ENCODE assay signal across 8 mouse cellular contexts in the genomic region with DNA sequence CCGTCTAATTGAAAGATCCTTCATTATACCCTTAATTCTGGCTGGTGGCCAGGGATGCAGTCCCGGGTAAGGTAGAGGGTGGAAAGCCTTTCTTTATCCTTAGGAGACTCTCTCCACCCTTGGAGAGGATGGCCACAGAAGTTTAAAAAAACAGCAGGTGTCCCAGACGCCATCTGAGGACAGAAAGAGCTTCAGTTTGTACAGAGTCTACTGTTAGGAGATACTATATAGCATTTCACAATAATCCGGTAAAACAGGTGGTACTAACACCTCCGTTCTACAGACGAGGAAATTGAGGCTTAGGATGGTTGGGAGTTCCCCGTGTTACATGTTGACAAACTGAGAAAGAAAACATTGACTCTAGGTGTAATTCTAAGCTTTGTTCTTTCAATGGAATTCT. TPM values are rescaled to one million over a fixed set of nuclear protein-coding genes. Genes with fewer than 3 reads are reported as not detected.
A peak's percentile ranks its signal among the peaks of the same experiment; 100 is the strongest.
DNase-seq lines count a peak whose midpoint lies in the region; ATAC-seq and TF ChIP-seq lines count a peak whose summit lies in the region.

No protein-coding gene starts in this region.

- H3K4me3 ChIP-seq in heart, embryonic 11.5 days (ENCODE audit: low read depth, low read length), result peak overlapping the region; percentile 94
- peak overlapping the region; percentile 63 to 71 for H3K4me3 ChIP-seq in MEL (ENCODE audit: control insufficient read depth in 1 of 2, insufficient read depth in 1 of 2, low read depth in 2 of 2, low read length in 2 of 2)
- H3K4me3 ChIP-seq in forebrain, embryonic 12.5 days (replicated peaks), result peak overlapping the region; percentile 84
- H3K4me3 ChIP-seq in limb, embryonic 15.5 days, result peak overlapping the region; percentile 92
- H3K4me3 ChIP-seq in stomach, postnatal 0 days (ENCODE audit: low read depth, low read length), result peak overlapping the region; percentile 91; the same call in 1 of the 2 replicates

- no peak for ATAC-seq in heart, embryonic 11.5 days (replicated peaks; ENCODE audit: insufficient number of reproducible peaks, low FRiP score, low TSS enrichment)
- ATAC-seq in forebrain, embryonic 12.5 days (ENCODE audit: low FRiP score), result peak; percentile 18
- ATAC-seq in limb, embryonic 15.5 days (ENCODE audit: insufficient number of reproducible peaks, low FRiP score, low TSS enrichment, low read depth), result no peak
- ATAC-seq in stomach, postnatal 0 days (ENCODE audit: low FRiP score, low TSS enrichment), result 0 out of 2 replicates have a peak, but pooled peaks have one; percentile 4

- intact Hi-C loops in heart, postnatal 36 days (cut with DNase I), result loop anchor here (2.0 to 5.0 kb wide), 3 partner anchors 169 to 559 kb away; partner anchors contain the start of genes Brd7 and Heatr3

- H3K4me2 ChIP-seq in heart, embryonic 11.5 days, result peak overlapping the region; percentile 81
- H3K4me2 ChIP-seq in forebrain, embryonic 12.5 days, result peak overlapping the region; percentile 91
- peak overlapping the region; percentile 67 for H3K4me2 ChIP-seq in limb, embryonic 15.5 days
- peak overlapping the region; percentile 55 for H3K4me2 ChIP-seq in stomach, postnatal 0 days (replicated peaks; ENCODE audit: low read depth)

- 21% methylated on average over 7 of the region's 7 CpGs for WGBS in heart, embryonic 11.5 days (ENCODE audit: insufficient replicate concordance)
- WGBS in forebrain, embryonic 12.5 days, result 21% methylated on average over 7 of the region's 7 CpGs
- WGBS in limb, embryonic 15.5 days, result 14% methylated on average over 7 of the region's 7 CpGs
- 13% methylated on average over 7 of the region's 7 CpGs for WGBS in stomach, postnatal 0 days

- 0 out of 2 replicates have a peak overlapping the region, but pooled peaks have one; percentile 43 for H3K9ac ChIP-seq in heart, embryonic 11.5 days (ENCODE audit: low read depth, low read length)
- H3K9ac ChIP-seq in MEL (ENCODE audit: control insufficient read depth, low read depth, low read length, poor library complexity, severe bottlenecking), result peak overlapping the region; percentile 61
- 0 out of 2 replicates have a peak overlapping the region, but pooled peaks have one; percentile 8 for H3K9ac ChIP-seq in forebrain, embryonic 12.5 days
- H3K9ac ChIP-seq in limb, embryonic 15.5 days, result no peak overlapping the region
- no peak overlapping the region for H3K9ac ChIP-seq in stomach, postnatal 0 days (ENCODE audit: low read length)

- TF ChIP-seq RAD21 in MEL (IDR thresholded peaks at IDR 0.05; ENCODE audit: low read depth, low read length), result no peak

- H3K4me1 ChIP-seq in heart, embryonic 11.5 days (ENCODE audit: control insufficient read depth, insufficient read depth, low read length), result 0 out of 2 replicates have a peak, but pooled peaks cover 2% of the 10 kb centered on the region
- H3K4me1 ChIP-seq in MEL (ENCODE audit: control insufficient read depth in 1 of 2, insufficient read depth in 2 of 2, low read length in 2 of 2), result peaks cover 8 to 29% of the 10 kb centered on the region in 2 experiments
- H3K4me1 ChIP-seq in forebrain, embryonic 12.5 days, result peaks cover 12% of the 10 kb centered on the region
- peaks cover 9% of the 10 kb centered on the region; the same call in 1 of the 2 replicates for H3K4me1 ChIP-seq in limb, embryonic 15.5 days
- H3K4me1 ChIP-seq in stomach, postnatal 0 days (replicated peaks; ENCODE audit: control insufficient read depth, insufficient read depth), result 0 out of 2 replicates have a peak, but pooled peaks cover 2% of the 10 kb centered on the region

- no peaks in the 10 kb centered on the region for H3K9me3 ChIP-seq in heart, embryonic 11.5 days (replicated peaks; ENCODE audit: control insufficient read depth, low read length)
- no peaks in the 10 kb centered on the region for H3K9me3 ChIP-seq in MEL (replicated peaks; ENCODE audit: insufficient read depth, low read length)
- H3K9me3 ChIP-seq in forebrain, embryonic 12.5 days, result no peaks in the 10 kb centered on the region
- no peaks in the 10 kb centered on the region for H3K9me3 ChIP-seq in limb, embryonic 15.5 days
- no peaks in the 10 kb centered on the region for H3K9me3 ChIP-seq in stomach, postnatal 0 days (ENCODE audit: control insufficient read depth, low read length)

- TF ChIP-seq EP300 in MEL (IDR thresholded peaks at IDR 0.05; ENCODE audit: low read depth in 1 of 2, low read length in 2 of 2), result no peak
- TF ChIP-seq EP300 in stomach, postnatal 0 days (optimal IDR thresholded peaks at IDR 0.05), result no peak

- H3K27me3 ChIP-seq in heart, embryonic 11.5 days (ENCODE audit: control insufficient read depth, insufficient read depth, low read length), result no peaks in the 10 kb centered on the region
- no peaks in the 10 kb centered on the region for H3K27me3 ChIP-seq in MEL (ENCODE audit: control insufficient read depth in 1 of 2, insufficient read depth in 2 of 2, low read length in 2 of 2)
- peaks cover 17% of the 10 kb centered on the region for H3K27me3 ChIP-seq in forebrain, embryonic 12.5 days
- no peaks in the 10 kb centered on the region for H3K27me3 ChIP-seq in limb, embryonic 15.5 days
- no peaks in the 10 kb centered on the region for H3K27me3 ChIP-seq in stomach, postnatal 0 days (ENCODE audit: control insufficient read depth, insufficient read depth, low read length)

- H3K36me3 ChIP-seq in heart, embryonic 11.5 days (ENCODE audit: control insufficient read depth, insufficient read depth, low read length), result no peaks in the 10 kb centered on the region
- H3K36me3 ChIP-seq in MEL (ENCODE audit: control insufficient read depth in 1 of 2, insufficient read depth in 2 of 2, low read length in 2 of 2), result peaks cover 0 to 10% of the 10 kb centered on the region in 2 experiments; a peak in 2 of 4 replicates
- H3K36me3 ChIP-seq in forebrain, embryonic 12.5 days (replicated peaks), result no peaks in the 10 kb centered on the region
- H3K36me3 ChIP-seq in limb, embryonic 15.5 days, result no peaks in the 10 kb centered on the region
- H3K36me3 ChIP-seq in stomach, postnatal 0 days (ENCODE audit: control insufficient read depth, insufficient read depth, low read length), result no peaks in the 10 kb centered on the region

- H3K27ac ChIP-seq in heart, embryonic 11.5 days (ENCODE audit: low read depth, low read length), result no peak overlapping the region
- H3K27ac ChIP-seq in MEL (ENCODE audit: control insufficient read depth, low read depth, low read length), result no peak overlapping the region
- no peak overlapping the region for H3K27ac ChIP-seq in forebrain, embryonic 12.5 days
- H3K27ac ChIP-seq in limb, embryonic 15.5 days, result no peak overlapping the region
- no peak overlapping the region for H3K27ac ChIP-seq in stomach, postnatal 0 days (replicated peaks)

- H3K79me2 ChIP-seq in MEL (ENCODE audit: control insufficient read depth, insufficient read depth, low read length, poor library complexity), result peaks cover 3% of the 10 kb centered on the region; the same call in 1 of the 2 replicates

- TF ChIP-seq CTCF in MEL (IDR thresholded peaks at IDR 0.05 in 2 of 3, conservative IDR thresholded peaks at IDR 0.05 in 1 of 3; ENCODE audit: control insufficient read depth in 1 of 3, insufficient read depth in 1 of 3, low read depth in 2 of 3, low read length in 3 of 3, poor library complexity in 1 of 3, severe bottlenecking in 1 of 3), result no peak
- no peak for TF ChIP-seq CTCF in stomach, postnatal 0 days (IDR thresholded peaks at IDR 0.05; ENCODE audit: low read depth)

- TF ChIP-seq POLR2A in MEL (IDR thresholded peaks at IDR 0.05; ENCODE audit: control insufficient read depth in 1 of 2, insufficient read depth in 1 of 2, low read depth in 1 of 2, low read length in 2 of 2, poor library complexity in 1 of 2), result no peak

- DNase-seq in heart, postnatal 36 days, result no peak
- no peak for DNase-seq in MEL (ENCODE audit: low read depth, low spot score)
- no peak for DNase-seq in stomach, postnatal 0 days (ENCODE audit: low spot score)
- no peak for DNase-seq in ovary, postnatal 10 days (ENCODE audit: low spot score)
- no peak for DNase-seq in adrenal gland, postnatal 36 days

TF ChIP-seq in MEL, 35 proteins besides CTCF, POLR2A, EP300 and RAD21:
- TF ChIP-seq MXI1 (IDR thresholded peaks at IDR 0.05; ENCODE audit: low read depth, low read length) (peak; percentile 51; the same call in 1 of the 2 replicates), MAX (IDR thresholded peaks at IDR 0.05; ENCODE audit: low read length) (peak; percentile 68), TCF12 (IDR thresholded peaks at IDR 0.05; ENCODE audit: low read depth, low read length) (no peak), USF1 (IDR thresholded peaks at IDR 0.05; ENCODE audit: low read depth, low read length) (0 out of 2 replicates have a peak, but pooled peaks have one; percentile 4)

RNA-seq across cellular contexts. Expression of gene Cyld, which starts 0.6 kb away (rescaled TPM):
- polyA plus RNA-seq in heart, embryonic 11.5 days (2014; fragmentation: Nextera tagmentation; extraction: Ambion mirVana), result 10.2 and 11.5 TPM in 2 replicates
- total RNA-seq in heart, postnatal 36 days (2021), result 10 to 100 TPM; 25.4 to 31.5 TPM
- total RNA-seq in MEL (2012; rRNA removed), result 7.2 and 8.4 TPM in 2 replicates
- 1 to 10 TPM in 1 of 2 experiments, not detected in 1; 7.8 TPM for polyA plus RNA-seq in MEL (2012; ENCODE audit: insufficient read depth in 1 of 2, insufficient read length in 2 of 2, low read depth in 1 of 2, low replicate concordance in 2 of 2, missing spikeins in 1 of 2)
- 14.9 and 15.3 TPM in 2 replicates for polyA plus RNA-seq in forebrain, embryonic 12.5 days (2016; fragmentation: Nextera tagmentation; extraction: Ambion mirVana)
- polyA plus RNA-seq in limb, embryonic 15.5 days (2015; fragmentation: Nextera tagmentation; extraction: Ambion mirVana), result 13.7 and 14.0 TPM in 2 replicates
- polyA plus RNA-seq in stomach, postnatal 0 days (2015; fragmentation: Nextera tagmentation; extraction: Ambion mirVana), result 6.9 and 7.4 TPM in 2 replicates
- total RNA-seq in adrenal gland, postnatal 36 days (2021), result 10 to 100 TPM; 55.7 to 60.9 TPM

RNA-seq across cellular contexts. Expression of gene Nod2, which starts 49.1 kb away (rescaled TPM):
- 0.04 TPM in 1 of 2 replicates, not detected in the other for polyA plus RNA-seq in heart, embryonic 11.5 days (2014; fragmentation: Nextera tagmentation; extraction: Ambion mirVana)
- total RNA-seq in heart, postnatal 36 days (2021), result 1 to 10 TPM; 1.1 to 1.4 TPM
- 0.42 and 0.50 TPM in 2 replicates for total RNA-seq in MEL (2012; rRNA removed)
- polyA plus RNA-seq in MEL (2012; ENCODE audit: insufficient read depth in 1 of 2, insufficient read length in 2 of 2, low read depth in 1 of 2, low replicate concordance in 2 of 2, missing spikeins in 1 of 2), result under 1 TPM in 1 of 2 experiments, not detected in 1; 0.22 TPM
- polyA plus RNA-seq in forebrain, embryonic 12.5 days (2016; fragmentation: Nextera tagmentation; extraction: Ambion mirVana), result 0.11 and 0.13 TPM in 2 replicates
- 0.23 and 0.29 TPM in 2 replicates for polyA plus RNA-seq in limb, embryonic 15.5 days (2015; fragmentation: Nextera tagmentation; extraction: Ambion mirVana)
- 0.12 and 0.15 TPM in 2 replicates for polyA plus RNA-seq in stomach, postnatal 0 days (2015; fragmentation: Nextera tagmentation; extraction: Ambion mirVana)
- total RNA-seq in adrenal gland, postnatal 36 days (2021), result 1 to 10 TPM in 1 of 2 experiments, under 1 TPM in 1; 0.79 to 1.1 TPM

Comparison
In these comparisons a context has a peak if more than half of its experiments do, and no peak if none do; other contexts are left out.
1. ATAC-seq: peak in forebrain, embryonic 12.5 days (single experiment) and stomach, postnatal 0 days (single experiment); none in heart, embryonic 11.5 days (single experiment) and limb, embryonic 15.5 days (single experiment).
2. H3K9ac ChIP-seq: peak in heart, embryonic 11.5 days (single experiment), MEL (single experiment) and forebrain, embryonic 12.5 days (single experiment); none in limb, embryonic 15.5 days (single experiment) and stomach, postnatal 0 days (single experiment).
3. Peak in every context shown above with its lines, with median percentiles within 50 percentile points of each other: H3K4me2 ChIP-seq and H3K4me3 ChIP-seq.